Mouse (Mus musculus): Measurements from ENCODE around the gene H2afy2.

Gene H2afy2

GRCm38 (mm10) chr10:61720331-61720730 is 63.6 kb downstream of the H2afy2 start:
- no peak for DNase-seq

GRCm38 (mm10) chr10:61717406-61718296 is 66.3 kb downstream of the H2afy2 start:
- no peak for DNase-seq

- DNase-seq, result no peak
Observed at GRCm38 (mm10) chr10:61715996-61716864, 67.7 kb downstream of the H2afy2 start.

GRCm38 (mm10) chr10:61715462-61715837 is 68.5 kb downstream of the H2afy2 start:
- DNase-seq, result no peak

- peak; percentile 68 to 69 for DNase-seq
Observed at GRCm38 (mm10) chr10:61714771-61715461, 69.0 kb downstream of the H2afy2 start, which contains the start of gene Aifm2. TSS of gene Aifm2 (plus strand) at chr10:61715263.

- DNase-seq, result no peak
Observed at GRCm38 (mm10) chr10:61714146-61714545, 69.8 kb downstream of the H2afy2 start.

- no peak for DNase-seq
Observed at GRCm38 (mm10) chr10:61713601-61714000, 70.3 kb downstream of the H2afy2 start.

GRCm38 (mm10) chr10:61706412-61707375 is 77.3 kb downstream of the H2afy2 start:
- DNase-seq, result peak; percentile 44 to 71

GRCm38 (mm10) chr10:61704663-61705062 is 79.3 kb downstream of the H2afy2 start:
- no peak for DNase-seq

GRCm38 (mm10) chr10:61697028-61697427 is 86.9 kb downstream of the H2afy2 start:
- DNase-seq, result peak; percentile 94 to 95

GRCm38 (mm10) chr10:61696560-61696823 is 87.5 kb downstream of the H2afy2 start:
- DNase-seq, result peak in 1 of 2 experiments; percentile 16

GRCm38 (mm10) chr10:61695703-61696559 is 88.0 kb downstream of the H2afy2 start:
- peak in 1 of 2 experiments; percentile 19 for DNase-seq

GRCm38 (mm10) chr10:61694870-61695670 is 88.9 kb downstream of the H2afy2 start, which contains the start of gene Tysnd1:
TSS of gene Tysnd1 (plus strand) at chr10:61695514.
- DNase-seq, result peak; percentile 96 to 97

GRCm38 (mm10) chr10:61693563-61693962 is 90.4 kb downstream of the H2afy2 start:
- no peak for DNase-seq

- DNase-seq, result no peak
Observed at GRCm38 (mm10) chr10:61689405-61689804, 94.5 kb downstream of the H2afy2 start.

All from kidney, adult 8-10 months (tissue).